In the genomic region with DNA sequence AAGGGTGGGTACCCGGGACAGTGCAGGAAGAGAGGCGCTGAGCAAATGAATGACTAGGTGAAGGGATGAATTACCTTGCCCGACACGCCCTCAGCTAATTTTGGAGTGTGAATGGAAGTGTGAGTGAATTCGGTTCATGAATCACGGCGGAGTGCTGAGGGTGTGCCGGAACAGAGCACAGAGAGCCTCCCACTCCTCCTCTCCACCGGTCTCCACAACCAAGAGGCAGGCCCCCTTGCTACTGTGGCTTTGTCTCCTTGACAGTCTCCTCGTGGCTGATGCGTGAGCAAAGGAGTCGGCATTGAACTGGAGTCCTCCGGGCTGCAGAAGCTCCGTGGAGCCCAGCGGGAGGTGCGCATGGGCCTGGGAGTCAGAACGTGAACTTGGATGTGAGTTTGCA, we compare ENCODE assay signal across 30 mouse cellular contexts.
A peak's percentile ranks its signal among the peaks of the same experiment; 100 is the strongest.
DNase-seq lines count a peak whose midpoint lies in the region; ATAC-seq and TF ChIP-seq lines count a peak whose summit lies in the region.
"Had no signal": no experiment of that assay in that cellular context is flagged by ENCODE, and none has a peak within 500 bp of the region (broad histone marks: within the 10 kb centered on the region; RNA-seq: fewer than 3 reads in every experiment).

No protein-coding gene starts in this region.

- peaks cover 21% of the 10 kb centered on the region for H3K4me1 ChIP-seq in hindbrain, embryonic 13.5 days (replicated peaks)
- H3K4me1 ChIP-seq in hindbrain, embryonic 12.5 days, result peaks cover 12% of the 10 kb centered on the region
- H3K4me1 ChIP-seq in E14TG2a.4 (replicated peaks; ENCODE audit: low read depth, low read length), result peaks cover 17% of the 10 kb centered on the region
- H3K4me1 ChIP-seq in forebrain, embryonic 16.5 days (replicated peaks; ENCODE audit: control insufficient read depth, insufficient read depth, low read length), result peaks cover 14% of the 10 kb centered on the region

- no peak for ATAC-seq in hindbrain, embryonic 13.5 days (ENCODE audit: low FRiP score)
- no peak for ATAC-seq in hindbrain, embryonic 12.5 days (ENCODE audit: low FRiP score)
- ATAC-seq in forebrain, embryonic 16.5 days, result 0 out of 2 replicates have a peak, but pooled peaks have one; percentile 10
- ATAC-seq: hindbrain, postnatal 0 days; intestine, embryonic 15.5 days; midbrain, embryonic 15.5 days; Patski had no signal

- peak; percentile 44 for DNase-seq in ES-CJ7 (ENCODE audit: low read depth, low spot score)
- DNase-seq in spleen, adult 12 weeks (ENCODE audit: low spot score), result no peak
- DNase-seq in cerebellum, postnatal 14 days, result no peak
- DNase-seq: adrenal gland, postnatal 25 days; B cell, adult 2 months; cerebellum, adult 8-10 months; cerebellum, postnatal 36 days; embryo, embryonic 11 days; heart, adult 2 months; heart, postnatal 4 days; kidney, adult 2 months; kidney, postnatal 25 days; liver; lung, adult 2 months; lung, postnatal 10 days; right cerebral cortex, postnatal 25 days; spleen, adult 18-20 months; thymus, adult 2 months; thymus, postnatal 36 days had no signal

- no peak overlapping the region for H3K27ac ChIP-seq in hindbrain, embryonic 13.5 days
- no peak overlapping the region for H3K27ac ChIP-seq in hindbrain, embryonic 12.5 days
- H3K27ac ChIP-seq in forebrain, embryonic 16.5 days (ENCODE audit: low read length), result no peak overlapping the region
- H3K27ac ChIP-seq: embryonic facial prominence, embryonic 12.5 days; heart, adult 2 months; hindbrain, postnatal 0 days; intestine, embryonic 15.5 days; liver, embryonic 14.5 days; midbrain, embryonic 15.5 days had no signal

- TF ChIP-seq CTCF in E14TG2a.4 (conservative IDR thresholded peaks at IDR 0.05; ENCODE audit: low read length), result no peak

- H3K27me3 ChIP-seq in hindbrain, embryonic 13.5 days, result peaks cover 9% of the 10 kb centered on the region
- peaks cover 3% of the 10 kb centered on the region; the same call in 1 of the 2 replicates for H3K27me3 ChIP-seq in hindbrain, embryonic 12.5 days
- peaks cover 76% of the 10 kb centered on the region for H3K27me3 ChIP-seq in E14TG2a.4 (ENCODE audit: insufficient read depth, low read length)
- no peaks in the 10 kb centered on the region for H3K27me3 ChIP-seq in forebrain, embryonic 16.5 days (replicated peaks; ENCODE audit: control insufficient read depth, insufficient read depth, low read length)
- H3K27me3 ChIP-seq: embryonic facial prominence, embryonic 12.5 days; midbrain, embryonic 15.5 days had no signal

- no peak overlapping the region for H3K4me3 ChIP-seq in hindbrain, embryonic 13.5 days
- no peak overlapping the region for H3K4me3 ChIP-seq in hindbrain, embryonic 12.5 days
- H3K4me3 ChIP-seq in E14TG2a.4 (replicated peaks; ENCODE audit: low read length), result peak overlapping the region; percentile 51
- no peak overlapping the region for H3K4me3 ChIP-seq in forebrain, embryonic 16.5 days (replicated peaks; ENCODE audit: low read length)
- H3K4me3 ChIP-seq: embryonic facial prominence, embryonic 12.5 days; heart, adult 2 months; heart, embryonic 12.5 days; intestine, embryonic 15.5 days; midbrain, embryonic 15.5 days had no signal

- WGBS in hindbrain, embryonic 13.5 days, result 46% methylated on average over 17 of the region's 17 CpGs
- WGBS in hindbrain, embryonic 12.5 days, result 48% methylated on average over 17 of the region's 17 CpGs
- WGBS in forebrain, embryonic 16.5 days, result 34% methylated on average over 17 of the region's 17 CpGs

- no peak overlapping the region for H3K4me2 ChIP-seq in hindbrain, embryonic 13.5 days
- H3K4me2 ChIP-seq in hindbrain, embryonic 12.5 days (replicated peaks), result no peak overlapping the region
- H3K4me2 ChIP-seq in forebrain, embryonic 16.5 days (ENCODE audit: low read length), result no peak overlapping the region
- H3K4me2 ChIP-seq: embryonic facial prominence, embryonic 12.5 days; heart, embryonic 12.5 days; intestine, embryonic 15.5 days; midbrain, embryonic 15.5 days had no signal

- H3K36me3 ChIP-seq in hindbrain, embryonic 13.5 days, result no peaks in the 10 kb centered on the region
- H3K36me3 ChIP-seq in hindbrain, embryonic 12.5 days, result no peaks in the 10 kb centered on the region
- no peaks in the 10 kb centered on the region for H3K36me3 ChIP-seq in E14TG2a.4 (ENCODE audit: insufficient read depth, low read length)
- H3K36me3 ChIP-seq in forebrain, embryonic 16.5 days (ENCODE audit: control insufficient read depth, insufficient read depth), result no peaks in the 10 kb centered on the region
- H3K36me3 ChIP-seq: embryonic facial prominence, embryonic 12.5 days; heart, embryonic 12.5 days; intestine, embryonic 15.5 days; midbrain, embryonic 15.5 days had no signal

- H3K9me3 ChIP-seq in hindbrain, embryonic 13.5 days, result no peaks in the 10 kb centered on the region
- H3K9me3 ChIP-seq in hindbrain, embryonic 12.5 days (replicated peaks), result no peaks in the 10 kb centered on the region
- H3K9me3 ChIP-seq in E14TG2a.4 (ENCODE audit: low read length), result no peaks in the 10 kb centered on the region
- no peaks in the 10 kb centered on the region for H3K9me3 ChIP-seq in forebrain, embryonic 16.5 days (ENCODE audit: control insufficient read depth, low read length)
- H3K9me3 ChIP-seq: embryonic facial prominence, embryonic 12.5 days; heart, embryonic 12.5 days; intestine, embryonic 15.5 days; midbrain, embryonic 15.5 days had no signal

- H3K9ac ChIP-seq in hindbrain, embryonic 13.5 days, result 0 out of 2 replicates have a peak overlapping the region, but pooled peaks have one; percentile 5
- no peak overlapping the region for H3K9ac ChIP-seq in hindbrain, embryonic 12.5 days
- no peak overlapping the region for H3K9ac ChIP-seq in forebrain, embryonic 16.5 days (replicated peaks; ENCODE audit: low read depth, low read length)
- H3K9ac ChIP-seq: embryonic facial prominence, embryonic 12.5 days; heart, embryonic 12.5 days; intestine, embryonic 15.5 days; liver, embryonic 14.5 days; midbrain, embryonic 15.5 days had no signal
